Mouse (Mus musculus) urinary bladder, postnatal 10 days (tissue): ENCODE data around the gene Vmn1r49.
"Not testable (repeated sequence)": the region's sequence is repeated elsewhere in the genome, so short reads cannot be mapped to it uniquely, and the experiment has no call there.

Source experiments
- DNase-seq: peaks from one replicate; pipeline ENCODE4 v3.0.0; 2022; ENCODE audit warnings: low spot score

Gene Vmn1r49

DNA sequence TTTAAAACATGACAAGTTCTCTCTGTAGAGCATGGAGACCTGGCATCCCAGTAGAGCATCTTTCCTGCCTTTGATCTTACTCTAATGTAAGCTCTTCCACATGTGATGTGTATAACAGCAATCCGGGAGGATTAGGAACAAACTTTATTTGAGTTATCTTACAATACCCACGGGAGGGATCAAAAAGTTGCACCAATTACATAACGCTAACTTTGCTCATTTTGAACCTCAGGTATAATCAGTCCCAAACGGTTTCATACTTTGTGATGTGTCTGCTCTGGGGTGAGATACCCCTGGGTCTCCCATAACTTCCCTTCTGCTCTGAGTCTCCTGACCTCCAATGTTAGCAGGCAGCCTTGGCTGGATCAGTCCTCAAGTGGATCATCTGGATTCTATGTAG, at the start of gene Vmn1r49:
Gene Vmn1r49 (minus strand): TSS at position 101 of the 400 bp plus-strand sequence.
- no peak for DNase-seq

DNA sequence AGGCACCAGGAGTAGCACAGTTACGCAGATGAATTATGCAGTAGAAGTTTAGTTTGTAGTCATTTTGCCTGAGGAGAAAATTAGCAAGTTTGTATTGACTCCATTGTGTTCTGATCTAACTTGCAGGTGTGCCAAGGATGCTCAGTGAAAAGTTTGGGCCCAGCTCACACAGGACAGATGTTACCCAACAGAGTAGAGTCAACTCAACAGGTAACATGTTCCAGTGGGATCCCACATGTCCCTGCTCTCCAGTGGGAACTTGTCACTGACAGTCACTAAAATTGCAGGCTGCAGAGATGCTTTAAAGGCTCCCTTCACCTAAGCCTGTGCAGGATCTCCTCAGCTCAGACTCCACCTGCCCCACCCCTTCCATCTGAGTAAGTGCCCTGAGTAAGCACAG, 44.0 kb upstream of the Vmn1r49 start, which contains the start of gene Vmn1r51:
Gene Vmn1r51 (plus strand): TSS at position 301 of the 400 bp plus-strand sequence.
- not testable (repeated sequence) for DNase-seq

DNA sequence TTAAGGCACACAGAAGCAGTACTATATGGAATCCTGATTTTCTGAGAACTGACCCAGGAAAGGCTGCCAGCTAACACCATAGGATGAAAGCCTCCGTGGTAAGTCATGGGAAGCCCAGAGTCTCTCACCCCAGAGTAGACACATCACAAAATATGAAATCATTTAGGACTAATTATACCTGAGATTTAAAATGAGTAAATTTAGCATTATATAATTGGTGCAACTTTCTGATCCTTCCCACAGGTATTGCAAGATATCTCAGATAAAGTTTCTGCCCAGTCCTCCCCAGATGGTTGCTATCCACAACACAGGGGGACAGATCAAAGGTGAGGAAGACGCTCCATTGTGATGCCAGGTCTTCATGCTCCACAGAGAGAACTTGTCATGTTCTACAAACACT, 22.8 kb upstream of the Vmn1r49 start, which contains the start of gene Vmn1r50:
Gene Vmn1r50 (plus strand): TSS at position 301 of the 400 bp plus-strand sequence.
- DNase-seq = no peak

DNA sequence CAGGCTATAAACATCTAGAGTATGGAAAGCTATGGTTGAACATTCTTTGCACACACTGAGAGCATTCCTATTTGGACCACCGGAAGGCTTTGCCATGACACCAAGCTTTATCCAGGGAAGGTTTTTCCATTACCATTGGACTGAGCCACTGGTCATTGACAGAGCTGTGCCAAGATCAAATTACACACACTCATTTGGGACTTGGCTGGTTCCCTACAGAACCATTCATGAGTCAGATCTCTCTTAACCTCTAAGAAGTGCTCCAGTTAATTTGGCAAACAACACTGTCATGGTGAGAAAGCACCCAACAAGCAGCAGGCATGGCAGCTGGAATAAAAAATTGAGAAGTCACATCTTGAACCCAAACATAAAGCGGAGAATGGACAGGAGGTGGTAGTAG, 22.3 kb upstream of the Vmn1r49 start:
- DNase-seq = no peak

DNA sequence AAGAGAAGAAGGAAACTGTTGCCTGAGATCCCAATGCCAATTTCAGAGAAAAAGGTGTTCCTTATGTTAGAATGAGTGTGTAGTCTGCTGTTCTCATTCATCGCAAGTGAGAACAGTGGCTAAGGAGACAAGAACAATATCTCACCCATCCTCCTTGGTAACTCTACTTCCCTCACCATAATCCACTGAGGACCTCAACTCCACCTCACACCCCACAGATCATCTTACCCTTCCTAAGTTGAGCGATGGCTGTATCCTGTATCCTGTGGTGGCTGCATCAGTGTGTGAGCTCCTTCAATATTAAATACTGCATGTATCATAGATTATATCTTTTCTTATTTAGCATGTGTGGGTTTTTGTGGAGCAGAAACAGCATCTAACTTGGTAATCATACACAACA, 41.6 kb downstream of the Vmn1r49 start, which contains the start of gene Vmn1r48:
Gene Vmn1r48 (minus strand): TSS at position 101 of the 400 bp plus-strand sequence.
- DNase-seq = not testable (repeated sequence)
